Mouse (Mus musculus) G1E (cell line): ENCODE data around the gene Ptprt.

Source experiments
- CTCF ChIP-seq: IDR thresholded peaks from 2 replicates; pipeline ENCODE4 v1.5.1; 2012; ENCODE audit warnings: low read depth, low read length, inconsistent platforms, mixed read lengths
- GATA1 ChIP-seq: IDR thresholded peaks from 2 replicates; pipeline ENCODE4 v1.6.1; 2012; ENCODE audit warnings: borderline replicate concordance, low read length, inconsistent platforms, mixed read lengths
- GATA2 ChIP-seq: IDR thresholded peaks from 2 replicates; pipeline ENCODE4 v1.6.1; 2012; ENCODE audit warnings: low read depth, low read length, inconsistent platforms, borderline replicate concordance
- POLR2AphosphoS5 ChIP-seq: IDR thresholded peaks from 2 replicates; pipeline ENCODE4 v1.6.1; 2012; ENCODE audit warnings: low read depth, low read length, inconsistent platforms; ENCODE audit not compliant: insufficient replicate concordance
- TAL1 ChIP-seq: conservative IDR thresholded peaks from 2 replicates; pipeline ENCODE4 v1.6.1; 2012; ENCODE audit warnings: low read depth, low read length, inconsistent platforms, mixed read lengths

DNA sequence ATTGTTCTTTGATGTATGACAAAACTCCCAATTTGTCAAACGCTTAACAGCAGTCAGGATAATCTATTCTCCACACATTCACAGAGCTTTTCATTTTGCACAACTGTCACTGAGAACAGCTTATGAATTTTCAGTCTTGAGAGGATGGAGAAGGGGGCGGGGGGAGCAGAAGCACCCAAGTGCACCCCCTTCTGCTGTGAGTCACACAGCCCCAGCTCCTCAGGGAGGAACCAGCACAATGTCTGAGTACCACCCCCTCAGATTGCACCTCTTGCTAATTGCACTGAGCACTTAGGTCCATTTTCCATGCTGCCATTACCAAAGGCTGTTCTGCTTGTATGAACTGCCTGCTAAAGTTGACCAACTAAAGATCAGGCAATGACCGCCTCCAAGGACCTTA, 578.6 kb downstream of the Ptprt start:
- no peak for TF ChIP-seq CTCF
- no peak for TF ChIP-seq POLR2AphosphoS5
- TF ChIP-seq TAL1 = no peak
- TF ChIP-seq GATA1 = no peak
- TF ChIP-seq GATA2 = no peak
